Comparison of ENCODE assay signal across 31 mouse cellular contexts in the genomic region with DNA sequence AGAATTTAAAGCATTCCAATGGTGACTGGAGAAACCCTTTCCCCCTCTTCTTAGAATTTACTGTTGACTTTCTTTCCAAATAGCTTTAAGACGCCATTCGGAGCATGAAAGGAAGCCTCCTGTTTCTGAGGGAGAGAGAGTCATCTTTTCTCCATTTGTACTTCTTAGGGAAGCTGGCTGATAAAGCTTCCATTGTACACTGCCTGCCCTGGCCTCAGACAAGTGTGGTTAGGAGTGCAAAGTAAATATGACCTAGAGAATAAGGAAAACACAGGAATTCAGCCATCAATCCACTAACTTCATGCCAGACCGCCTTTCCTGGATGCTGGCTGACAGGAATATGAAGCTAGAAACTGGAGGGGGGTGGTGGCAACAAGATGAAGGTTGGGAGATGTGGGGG.
DNase-seq lines count a peak whose midpoint lies in the region; ATAC-seq and TF ChIP-seq lines count a peak whose summit lies in the region.
"Had no signal": no experiment of that assay in that cellular context is flagged by ENCODE, and none has a peak within 500 bp of the region (broad histone marks: within the 10 kb centered on the region; RNA-seq: fewer than 3 reads in every experiment).

No protein-coding gene starts in this region.

- no peaks in the 10 kb centered on the region for H3K9me3 ChIP-seq in lung, embryonic 14.5 days (ENCODE audit: low read depth, low read length)
- H3K9me3 ChIP-seq: embryonic facial prominence, embryonic 12.5 days; hindbrain, embryonic 15.5 days; liver, embryonic 12.5 days; megakaryocyte, embryonic 14.5 days; midbrain, embryonic 15.5 days; neural tube, embryonic 12.5 days had no signal

- H3K27ac ChIP-seq in lung, embryonic 14.5 days (ENCODE audit: low read depth): peak overlapping the region; percentile 83
- peak overlapping the region; percentile 84 for H3K27ac ChIP-seq in spleen, adult 2 months (ENCODE audit: insufficient read depth, low read length)
- H3K27ac ChIP-seq: gastrocnemius, adult 2 months; hindbrain, embryonic 15.5 days; liver, embryonic 12.5 days; midbrain, embryonic 15.5 days; neural tube, embryonic 12.5 days had no signal

- H3K4me2 ChIP-seq in lung, embryonic 14.5 days: no peak overlapping the region
- H3K4me2 ChIP-seq: embryonic facial prominence, embryonic 12.5 days; heart, embryonic 11.5 days; hindbrain, embryonic 15.5 days; liver, embryonic 12.5 days; midbrain, embryonic 15.5 days; neural tube, embryonic 12.5 days had no signal

- ATAC-seq in lung, embryonic 14.5 days (ENCODE audit: insufficient read depth): peak; percentile 68
- ATAC-seq: forebrain, embryonic 16.5 days; liver, embryonic 12.5 days; liver, postnatal 0 days; midbrain, embryonic 15.5 days; Patski had no signal

- H3K9ac ChIP-seq in lung, embryonic 14.5 days: no peak overlapping the region
- H3K9ac ChIP-seq: embryonic facial prominence, embryonic 12.5 days; hindbrain, embryonic 15.5 days; liver, embryonic 12.5 days; liver, postnatal 0 days; midbrain, embryonic 15.5 days; neural tube, embryonic 12.5 days had no signal

- 0 out of 2 replicates have a peak, but pooled peaks cover 3% of the 10 kb centered on the region for H3K36me3 ChIP-seq in lung, embryonic 14.5 days (ENCODE audit: insufficient read depth)
- H3K36me3 ChIP-seq in spleen, adult 2 months (ENCODE audit: control insufficient read depth, insufficient read depth, low read length): peaks cover 35% of the 10 kb centered on the region
- H3K36me3 ChIP-seq: embryonic facial prominence, embryonic 12.5 days; hindbrain, embryonic 15.5 days; liver, embryonic 12.5 days; midbrain, embryonic 15.5 days; neural tube, embryonic 12.5 days had no signal

- TF ChIP-seq CTCF in lung, embryonic 14.5 days (IDR thresholded peaks at IDR 0.05; ENCODE audit: low read depth): no peak
- TF ChIP-seq CTCF in spleen, adult 2 months (IDR thresholded peaks at IDR 0.05; ENCODE audit: extremely low read depth, insufficient read depth, insufficient read length, insufficient replicate concordance): no peak

- H3K4me3 ChIP-seq in lung, embryonic 14.5 days (ENCODE audit: low read depth, low read length): no peak overlapping the region
- no peak overlapping the region for H3K4me3 ChIP-seq in spleen, adult 2 months (ENCODE audit: extremely low read depth, insufficient read depth, insufficient read length)
- H3K4me3 ChIP-seq: embryonic facial prominence, embryonic 12.5 days; gastrocnemius, adult 2 months; hindbrain, embryonic 15.5 days; liver, embryonic 12.5 days; megakaryocyte, embryonic 14.5 days; midbrain, embryonic 15.5 days; neural tube, embryonic 12.5 days had no signal

- TF ChIP-seq POLR2A in spleen, adult 2 months (IDR thresholded peaks at IDR 0.05; ENCODE audit: low read depth, low read length): no peak

- 39% methylated on average over 3 of the region's 3 CpGs for WGBS in lung, embryonic 14.5 days
- 86% methylated on average over 3 of the region's 3 CpGs for WGBS in spleen, adult 2 months

- 0 out of 2 replicates have a peak, but pooled peaks cover 5% of the 10 kb centered on the region for H3K4me1 ChIP-seq in lung, embryonic 14.5 days (ENCODE audit: insufficient read depth)
- peaks cover 34% of the 10 kb centered on the region; the same call in 1 of the 2 replicates for H3K4me1 ChIP-seq in spleen, adult 2 months (ENCODE audit: control insufficient read depth, insufficient read depth, insufficient read length)
- H3K4me1 ChIP-seq: hindbrain, embryonic 15.5 days; liver, embryonic 12.5 days; megakaryocyte, embryonic 14.5 days; midbrain, embryonic 15.5 days had no signal

- DNase-seq in embryo, embryonic 10.5 days (ENCODE audit: low spot score): peak; percentile 37
- DNase-seq in embryo, embryonic 11 days: no peak
- DNase-seq in lung, embryonic 14.5 days: peak; percentile 41
- DNase-seq in lung, postnatal 14 days: no peak
- DNase-seq in spleen, adult 2 months (ENCODE audit: low read depth in 1 of 2, low spot score in 2 of 2): no peak
- no peak for DNase-seq in spleen, postnatal 10 days (ENCODE audit: low spot score in 2 of 2)
- no peak for DNase-seq in c-Kit-positive CD71-positive TER-119-positive erythroid progenitor cells, embryonic 14.5 days (ENCODE audit: low spot score)
- DNase-seq: adrenal gland, postnatal 10 days; cerebellum, adult 11-12 months; cerebellum, adult 9-11 months; gastrocnemius, adult 2 months; gastrocnemius, postnatal 36 days; heart, adult 18-20 months; heart, postnatal 36 days; kidney, adult 18-20 months; kidney, postnatal 4 days; left cerebral cortex, postnatal 4 days; liver, postnatal 0 days; lung, postnatal 36 days; right cerebral cortex, postnatal 4 days; thymus, adult 18-20 months; thymus, postnatal 36 days had no signal

- H3K27me3 ChIP-seq in lung, embryonic 14.5 days (ENCODE audit: insufficient read depth, low read length): no peaks in the 10 kb centered on the region
- H3K27me3 ChIP-seq in spleen, adult 2 months (ENCODE audit: control insufficient read depth, insufficient read depth, low read length): no peaks in the 10 kb centered on the region
- H3K27me3 ChIP-seq: embryonic facial prominence, embryonic 12.5 days; hindbrain, embryonic 15.5 days; liver, embryonic 12.5 days; megakaryocyte, embryonic 14.5 days; midbrain, embryonic 15.5 days; neural tube, embryonic 12.5 days; Patski had no signal

Comparison
In these comparisons a context has a peak if more than half of its experiments do, and no peak if none do; other contexts are left out.
1. DNase-seq: peak in embryo, embryonic 10.5 days (single experiment) and lung, embryonic 14.5 days (single experiment); none in embryo, embryonic 11 days (single experiment), lung, postnatal 14 days (single experiment), spleen, adult 2 months (0 of 2), spleen, postnatal 10 days (0 of 2) and c-Kit-positive CD71-positive TER-119-positive erythroid progenitor cells, embryonic 14.5 days (single experiment).